Mouse (Mus musculus): ENCODE results near the gene Bcat2.

DNA sequence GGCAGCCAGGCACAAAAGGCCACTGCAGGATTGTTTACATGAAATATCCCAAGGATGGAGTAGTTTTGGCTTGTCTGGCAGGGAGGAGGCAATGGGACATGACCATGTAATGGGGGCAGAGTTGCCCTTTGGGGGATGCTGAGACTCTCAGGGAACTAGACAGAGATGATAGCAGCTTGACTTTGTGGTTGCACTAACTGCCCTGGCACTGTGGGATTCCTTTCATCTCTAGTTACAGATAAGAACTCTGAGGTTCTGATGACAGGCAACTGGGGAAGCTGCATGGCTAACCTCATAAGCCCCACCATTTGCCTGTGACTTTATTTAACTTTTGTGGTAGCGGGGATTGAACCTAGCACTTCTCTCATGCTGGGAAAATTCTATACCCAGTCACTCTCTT is 26.2 kb downstream of the Bcat2 start:
- no peak for TF ChIP-seq POLR2A (IDR thresholded peaks at IDR 0.05; ENCODE audit: borderline replicate concordance, low read depth, low read length)
- no peak for TF ChIP-seq CTCF (IDR thresholded peaks at IDR 0.05; ENCODE audit: low read depth, low read length)

Data from bone marrow macrophage, adult 2 months (primary cell).